Mouse (Mus musculus): ENCODE measurements around the gene 2700049A03Rik.

- TF ChIP-seq GATA1 (IDR thresholded peaks at IDR 0.05; ENCODE audit: borderline replicate concordance, low read length): no peak
- no peak for TF ChIP-seq FLI1 (IDR thresholded peaks at IDR 0.05; ENCODE audit: low read length)
Observed at GRCm38 (mm10) chr12:71141189-71141588, 4.5 kb downstream of the 2700049A03Rik start.

All from megakaryocyte, embryonic 14.5 days (primary cell).